Mouse (Mus musculus) lung, adult 2 months (tissue): ENCODE results near the gene Tnpo2. TPM values are rescaled to one million over a fixed set of nuclear protein-coding genes. Genes with fewer than 3 reads are reported as not detected.

Experiments used
- DNase-seq: peaks from one replicate; pipeline ENCODE4 v3.0.0; 2022
- H3K4me1 ChIP-seq: fragments of 200-500 bp; 2 replicates; pipeline ENCODE4 v1.6.1; 2011; ENCODE audit warnings: low read length; ENCODE audit not compliant: control insufficient read depth, insufficient read depth
- H3K4me3 ChIP-seq: fragments of 200-500 bp; replicated peaks from 2 replicates; pipeline ENCODE3; 2011; ENCODE audit warnings: low read depth, mild to moderate bottlenecking, control low read depth, low read length; ENCODE audit errors: extremely low read depth
- CTCF ChIP-seq: fragments of 200-500 bp; IDR thresholded peaks from 2 replicates; pipeline ENCODE4 v1.5.1; 2011; ENCODE audit warnings: mild to moderate bottlenecking, low read length, control low read depth; ENCODE audit not compliant: insufficient read depth
- POLR2A ChIP-seq: fragments of 200-500 bp; IDR thresholded peaks from 2 replicates; pipeline ENCODE4 v1.6.1; 2011; ENCODE audit warnings: low read depth, mild to moderate bottlenecking, control low read depth, low read length, borderline replicate concordance; ENCODE audit errors: extremely low read depth
- WGBS: fragments of 180-500 bp; shearing (Covaris S2); methylation state at CpG from one replicate; pipeline ENCODE4 v1.1.7; 2018; 5-methylcytosine and 5-hydroxymethylcytosine counted together
- polyA plus RNA-seq: library from polyadenylated mRNA; depleted of rRNA; stranded (reverse); fragments of >200 nt; gene quantifications from 2 replicates; pipeline ENCODE4 v1.2.3, GENCODE M21; 2012; rRNA removed

Gene Tnpo2
- polyA plus RNA-seq = 49.1 and 68.3 TPM in 2 replicates

- Histone ChIP-seq H3K4me3 (peak within 1 kb of the TSS; percentile 93), H3K4me1 (peaks cover 13% of the 10 kb centered on the region)
- TF ChIP-seq POLR2A (no peak; the same call in 1 of the 2 replicates), CTCF (no peak)
- DNase-seq = peak; percentile 83
- under 1% methylated on average over 58 of the region's 59 CpGs for WGBS
These were observed at the start of gene Tnpo2 for GRCm38 (mm10) chr8:85036718-85037365. Gene Tnpo2, plus strand, starts transcription at chr8:85036915.

GRCm38 (mm10) chr8:84987388-84987787 lies 49.3 kb upstream of the Tnpo2 start:
- TF ChIP-seq POLR2A (no peak), CTCF (no peak)
- no peak overlapping the region for H3K4me3 ChIP-seq
- peaks cover 37% of the 10 kb centered on the region for H3K4me1 ChIP-seq
- no peak for DNase-seq
- 79% methylated on average over 5 of the region's 5 CpGs for WGBS

- 73% methylated on average over 2 of the region's 2 CpGs for WGBS
- H3K4me1 ChIP-seq = peaks cover 33% of the 10 kb centered on the region
- TF ChIP-seq POLR2A = no peak
- DNase-seq = no peak
- H3K4me3 ChIP-seq = no peak overlapping the region
These were observed 48.8 kb upstream of the Tnpo2 start for GRCm38 (mm10) chr8:84987903-84988302.

GRCm38 (mm10) chr8:84989311-84989731 lies 47.4 kb upstream of the Tnpo2 start:
- peaks cover 24% of the 10 kb centered on the region for H3K4me1 ChIP-seq
- DNase-seq = peak; percentile 54
- no peak overlapping the region for H3K4me3 ChIP-seq
- TF ChIP-seq CTCF (no peak), POLR2A (no peak)
- WGBS = 13% methylated on average over 15 of the region's 15 CpGs

- Histone ChIP-seq H3K4me3 (peak overlapping the region; percentile 55), H3K4me1 (peaks cover 19% of the 10 kb centered on the region)
- TF ChIP-seq POLR2A = peak; percentile 45; the same call in 1 of the 2 replicates
- peak; percentile 84 for TF ChIP-seq CTCF
- peak; percentile 94 for DNase-seq
- WGBS = under 1% methylated on average over 15 of the region's 15 CpGs
These were observed 46.9 kb upstream of the Tnpo2 start for GRCm38 (mm10) chr8:84989810-84990209.

GRCm38 (mm10) chr8:84990349-84990748 lies 46.4 kb upstream of the Tnpo2 start, which contains the start of gene Hook2:
Gene Hook2, plus strand, starts transcription at chr8:84990603.
- peak within 1 kb of the TSS; percentile 67 for H3K4me3 ChIP-seq
- H3K4me1 ChIP-seq = peaks cover 15% of the 10 kb centered on the region
- under 1% methylated on average over 28 of the region's 28 CpGs for WGBS
- TF ChIP-seq POLR2A (peak; percentile 85; the same call in 1 of the 2 replicates), CTCF (peak; percentile 98)
- peak; percentile 94 for DNase-seq

- peak overlapping the region; percentile 67 for H3K4me3 ChIP-seq
- WGBS = 5% methylated on average over 15 of the region's 15 CpGs
- TF ChIP-seq CTCF (no peak), POLR2A (peak; percentile 35; the same call in 1 of the 2 replicates)
- H3K4me1 ChIP-seq = peaks cover 12% of the 10 kb centered on the region
- peak; percentile 72 for DNase-seq
These were observed 45.9 kb upstream of the Tnpo2 start for GRCm38 (mm10) chr8:84990836-84991235.

GRCm38 (mm10) chr8:84994375-84994774 lies 42.3 kb upstream of the Tnpo2 start:
- WGBS = 91% methylated on average over 9 of the region's 9 CpGs
- TF ChIP-seq CTCF = no peak
- no peak for TF ChIP-seq POLR2A
- Histone ChIP-seq H3K4me3 (no peak overlapping the region), H3K4me1 (peaks cover 6% of the 10 kb centered on the region; the same call in 1 of the 2 replicates)
- no peak for DNase-seq

GRCm38 (mm10) chr8:84995680-84996079 lies 41.0 kb upstream of the Tnpo2 start:
- 41% methylated on average over 25 of the region's 25 CpGs for WGBS
- TF ChIP-seq CTCF (no peak), POLR2A (no peak)
- Histone ChIP-seq H3K4me3 (no peak overlapping the region), H3K4me1 (peaks cover 2% of the 10 kb centered on the region; the same call in 1 of the 2 replicates)
- no peak for DNase-seq

- no peak for TF ChIP-seq CTCF
- TF ChIP-seq POLR2A = no peak
- Histone ChIP-seq H3K4me1 (peaks cover 2% of the 10 kb centered on the region; the same call in 1 of the 2 replicates), H3K4me3 (no peak overlapping the region)
- no peak for DNase-seq
- WGBS = 89% methylated on average over 5 of the region's 5 CpGs
These were observed 39.7 kb upstream of the Tnpo2 start for GRCm38 (mm10) chr8:84996978-84997377.
